Mouse (Mus musculus) left cerebral cortex, postnatal 4 days (tissue): ENCODE results near the gene Top3b. TPM values are rescaled to one million over a fixed set of nuclear protein-coding genes. Genes with fewer than 3 reads are reported as not detected.

Source experiments
- total RNA-seq, 2 experiments: library from RNA; stranded (reverse); gene quantifications; 2 replicates each; pipeline ENCODE4 v1.2.3; 2021

Gene Top3b
- total RNA-seq, 2 experiments from 2014 or later: 57.1 to 78.2 TPM

Other genes with a start within 250 kb of the Top3b start
- not detected for gene Olfr19, start 194.3 kb upstream of the Top3b start, total RNA-seq
- 10 to 100 TPM; 11.4 to 12.6 TPM for gene Spag6l, start 41.3 kb upstream of the Top3b start, total RNA-seq
- gene Igll1, start 6.8 kb upstream of the Top3b start, total RNA-seq: not detected
- under 1 TPM in 1 of 2 experiments, not detected in 1; 0.52 TPM for gene Vpreb1, start 107 bp downstream of the Top3b start, total RNA-seq
- 10 to 100 TPM; 23.8 to 25.8 TPM for gene Ppm1f, start 25.7 kb downstream of the Top3b start, total RNA-seq
- 100 to 1,000 TPM; 284 to 293 TPM for gene Mapk1, start 112.6 kb downstream of the Top3b start, total RNA-seq
- gene Ypel1, start 199.0 kb downstream of the Top3b start, total RNA-seq: 100 to 1,000 TPM; 102 to 114 TPM
- 10 to 100 TPM; 88.3 to 91.9 TPM for gene Ppil2, start 240.5 kb downstream of the Top3b start, total RNA-seq